Mouse (Mus musculus): ENCODE measurements at regions not wholly inside any gene's neighbourhood (a gene's known extent, or its start where the extent isn't known, plus 50 kb on each side); places are given as distances from the start of the nearest gene placed in this dataset.

- DNase-seq (ENCODE audit: low spot score in 2 of 2): no peak
These were observed 98.0 kb downstream of the Dhx15 start for GRCm38 (mm10) chr5:52092273-52092672.

DNA sequence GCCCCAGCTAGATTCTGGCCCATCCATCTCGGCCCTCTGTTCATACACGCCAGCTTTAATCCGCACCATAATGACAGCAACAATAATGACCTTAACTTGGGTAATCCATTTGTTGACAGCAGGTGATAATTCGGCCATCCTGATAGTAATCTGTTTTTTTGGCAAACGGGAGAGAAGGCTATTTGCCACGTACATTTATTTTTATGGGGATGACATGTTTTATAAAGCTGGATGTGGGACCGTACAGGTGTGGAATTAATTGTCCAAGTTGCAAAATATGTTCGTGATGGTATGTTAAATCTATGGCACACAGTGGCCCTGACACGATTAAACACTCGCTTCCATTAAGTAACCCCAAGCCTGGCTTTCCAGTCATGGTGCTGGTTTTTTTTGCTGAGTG lies 102.2 kb downstream of the Dhx15 start:
- no peak for DNase-seq (ENCODE audit: low spot score in 2 of 2)

DNA sequence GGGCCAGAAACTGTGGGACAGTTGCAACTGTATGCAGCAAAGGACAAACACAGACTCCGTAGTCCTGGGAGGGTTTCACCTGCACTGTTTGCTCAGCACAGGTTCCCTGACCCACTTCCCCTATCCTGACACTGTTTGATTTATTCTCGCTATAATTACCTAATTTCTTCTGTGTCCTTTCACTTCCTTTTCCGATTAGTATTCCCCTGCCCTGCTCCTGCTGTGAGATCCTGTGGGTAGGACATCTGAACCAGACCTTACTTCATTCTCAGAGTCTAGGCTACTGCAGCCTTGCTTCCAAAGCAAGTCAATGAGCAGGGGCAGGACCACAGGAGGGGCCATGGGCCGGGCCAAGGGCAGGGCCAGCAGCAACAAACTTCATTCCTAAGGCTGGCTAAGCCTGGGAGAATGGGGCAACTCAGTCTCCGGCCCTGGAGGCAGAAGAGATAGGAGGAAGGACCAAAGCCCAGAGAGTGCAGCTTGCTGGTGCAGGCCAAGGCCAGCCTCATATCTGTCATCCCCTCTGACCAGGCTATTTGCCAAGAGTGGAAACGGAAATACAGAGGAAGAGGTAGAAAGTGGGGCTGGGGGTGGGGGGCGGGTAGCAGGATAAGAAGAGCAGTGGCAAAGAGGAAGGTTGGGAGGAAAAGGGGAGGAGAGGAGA lies 103.4 kb downstream of the Dhx15 start:
- no peak for DNase-seq (ENCODE audit: low spot score in 2 of 2)

GRCm38 (mm10) chr5:52080268-52080667 lies 110.0 kb downstream of the Dhx15 start:
- peak; percentile 7 to 41 for DNase-seq (ENCODE audit: low spot score in 2 of 2)

DNA sequence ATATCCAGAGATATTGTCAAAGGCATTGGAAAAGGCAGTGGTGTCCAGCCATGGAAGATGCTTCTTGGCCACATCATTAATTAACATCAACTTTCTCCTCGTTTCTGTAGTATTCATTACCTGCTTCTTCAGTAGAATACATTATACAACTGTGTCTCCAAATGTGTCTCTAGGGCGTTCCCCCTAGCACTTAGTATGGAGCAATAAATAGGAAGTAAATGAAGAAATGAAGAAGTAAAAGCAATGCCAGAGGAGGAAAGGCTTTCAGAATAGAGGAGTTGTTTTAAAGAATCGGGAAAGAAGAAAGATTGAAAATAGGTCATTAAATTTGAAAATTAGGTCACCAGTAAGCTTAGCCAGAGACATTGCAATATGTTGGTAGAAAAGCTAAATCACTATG lies 112.6 kb downstream of the Dhx15 start:
- no peak for DNase-seq (ENCODE audit: low spot score in 2 of 2)

- no peak for DNase-seq (ENCODE audit: low spot score in 2 of 2)
These were observed 115.2 kb downstream of the Dhx15 start for GRCm38 (mm10) chr5:52075096-52075495.

DNA sequence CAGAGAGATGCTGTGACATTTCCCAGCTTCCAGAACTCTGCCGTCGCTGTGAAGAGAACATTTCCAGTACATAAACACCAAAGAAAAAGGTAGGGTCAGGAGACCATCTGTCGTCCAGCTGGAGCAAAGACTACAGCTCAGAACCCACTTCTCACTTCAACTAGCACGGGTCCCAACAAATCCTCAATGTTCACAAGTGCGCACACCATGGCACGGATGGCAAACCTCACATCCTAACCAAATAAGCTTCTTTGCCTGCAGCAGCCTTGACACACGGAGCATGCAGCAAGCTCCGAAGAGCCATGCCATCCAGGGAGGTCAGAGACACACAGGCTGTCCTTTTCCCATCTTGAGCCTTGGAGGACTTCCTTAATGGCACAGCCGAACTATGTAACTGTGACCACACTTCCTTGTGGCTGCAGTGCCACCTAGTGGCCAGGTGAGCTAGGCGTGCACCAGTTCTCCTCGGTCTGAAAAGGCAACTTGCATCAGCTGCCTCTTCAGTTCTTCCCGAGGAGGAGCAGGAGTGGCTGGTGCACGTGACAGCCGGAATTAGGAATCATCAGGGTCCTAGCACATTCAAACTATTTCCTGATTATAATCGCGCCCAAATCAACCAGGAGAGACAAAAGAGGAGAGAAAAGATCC lies 125.4 kb downstream of the Dhx15 start:
- DNase-seq (ENCODE audit: low spot score in 2 of 2): peak; percentile 56 to 82

DNA sequence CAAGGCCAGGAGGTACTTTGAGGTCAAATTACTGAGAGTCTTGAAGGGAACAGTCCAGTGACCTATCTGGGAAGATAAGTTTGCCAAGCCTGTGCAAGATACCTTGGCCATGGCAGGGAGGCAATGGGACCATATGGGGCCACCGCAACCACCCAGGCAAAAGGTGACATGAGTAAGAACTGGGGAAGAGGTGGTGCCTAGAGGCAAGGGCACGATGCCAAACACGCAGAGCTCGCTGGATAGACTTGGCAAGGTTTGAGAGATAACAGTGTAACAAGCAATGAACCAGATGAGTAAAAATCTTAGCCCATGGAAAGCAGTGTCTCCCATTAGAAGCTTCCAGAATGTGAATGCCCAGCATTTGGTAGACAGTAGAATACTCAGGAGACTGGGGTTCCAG lies 128.1 kb downstream of the Dhx15 start:
- no peak for DNase-seq (ENCODE audit: low spot score in 2 of 2)

GRCm38 (mm10) chr5:52061226-52061625 lies 129.1 kb downstream of the Dhx15 start:
- no peak for DNase-seq (ENCODE audit: low spot score in 2 of 2)

DNA sequence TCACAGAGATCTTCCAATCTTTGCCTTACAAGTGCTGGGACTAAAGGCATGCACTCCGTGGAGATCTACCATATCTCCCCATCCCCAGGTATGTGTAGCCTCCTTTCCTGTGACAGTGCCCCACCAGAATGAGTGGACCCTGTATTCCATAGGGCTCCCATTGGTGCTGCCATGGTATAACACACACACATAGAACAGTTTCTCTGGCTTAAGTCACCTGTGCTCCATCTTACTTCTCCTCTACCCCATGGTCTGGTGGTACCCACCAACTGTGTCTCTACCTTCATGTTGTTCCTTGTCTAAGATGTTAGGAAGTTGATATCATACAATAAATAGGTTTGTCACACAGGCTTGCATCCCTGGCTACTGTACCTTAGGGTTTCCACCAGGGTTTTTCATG lies 133.1 kb downstream of the Dhx15 start:
- no peak for DNase-seq (ENCODE audit: low spot score in 2 of 2)

DNA sequence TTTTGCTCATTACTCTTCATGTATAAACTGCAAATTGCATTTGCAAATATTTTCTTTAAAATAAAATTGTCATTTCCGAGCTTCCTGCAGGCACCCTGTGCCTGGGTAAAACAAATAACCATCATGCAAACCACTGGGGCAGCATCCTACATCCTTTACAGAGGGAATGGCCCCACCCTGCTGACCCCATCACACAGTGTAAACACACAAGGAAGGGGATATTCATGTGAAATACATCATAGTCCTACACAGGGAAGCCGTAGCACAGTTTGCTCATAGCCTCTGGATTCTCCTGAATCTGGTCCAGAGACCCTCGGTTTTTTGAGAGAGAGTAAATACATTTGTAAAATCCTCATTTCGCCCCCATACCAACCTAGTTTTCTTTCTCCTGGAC lies 138.2 kb downstream of the Dhx15 start:
- no peak for DNase-seq (ENCODE audit: low spot score in 2 of 2)

DNA sequence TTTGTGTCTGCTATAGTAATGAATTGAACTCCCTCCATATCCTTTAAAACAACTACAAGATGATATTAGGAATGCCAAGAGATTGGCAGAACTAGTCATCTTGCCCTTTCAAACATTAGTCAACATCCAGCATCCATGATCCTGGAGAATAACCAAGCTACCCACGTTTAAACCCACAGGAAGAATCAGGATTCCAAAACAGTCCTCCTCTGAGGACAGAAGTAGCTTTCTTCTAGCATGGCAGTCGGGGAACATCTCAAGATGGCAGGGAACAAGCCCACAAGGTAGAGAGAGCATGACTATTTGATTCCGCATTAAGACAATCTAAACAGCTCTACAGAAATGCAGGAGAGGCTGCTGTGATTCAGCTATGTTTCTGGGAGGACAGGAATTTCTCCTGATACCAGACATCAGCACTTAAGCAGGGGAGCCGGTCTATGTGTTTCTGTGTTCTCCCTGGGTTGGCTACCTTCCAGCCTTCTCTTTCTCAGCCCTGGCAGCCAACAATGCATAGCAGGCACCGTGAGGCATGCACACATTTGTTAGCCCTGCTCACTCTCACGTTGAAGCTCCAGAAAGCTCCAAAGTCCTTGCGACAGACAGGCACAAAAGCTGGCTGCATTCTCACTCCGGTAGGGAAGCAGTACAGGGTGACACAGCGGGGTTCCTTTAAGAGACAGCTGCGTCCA lies 138.8 kb downstream of the Dhx15 start:
- DNase-seq (ENCODE audit: low spot score in 2 of 2): peak; percentile 51 to 63

DNA sequence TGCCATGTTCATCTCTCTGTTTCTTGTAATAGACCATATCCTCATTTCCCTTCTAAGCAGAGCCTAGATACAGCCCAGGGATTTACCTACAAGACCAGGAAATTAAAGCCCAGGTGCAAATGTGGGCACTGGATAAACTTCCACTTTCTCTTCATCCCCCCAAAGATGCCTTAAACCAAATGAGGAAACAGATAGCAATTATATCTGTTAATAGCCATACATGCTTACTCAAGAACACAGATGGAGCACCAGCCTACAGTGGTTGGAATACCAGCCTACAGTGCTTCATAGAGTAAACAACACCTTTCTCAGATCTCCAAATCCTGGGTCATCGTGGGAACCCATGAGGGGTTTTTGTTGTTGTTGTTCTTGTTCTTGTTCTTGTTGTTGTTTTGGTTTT lies 141.5 kb downstream of the Dhx15 start:
- no peak for DNase-seq (ENCODE audit: low spot score in 2 of 2)

DNA sequence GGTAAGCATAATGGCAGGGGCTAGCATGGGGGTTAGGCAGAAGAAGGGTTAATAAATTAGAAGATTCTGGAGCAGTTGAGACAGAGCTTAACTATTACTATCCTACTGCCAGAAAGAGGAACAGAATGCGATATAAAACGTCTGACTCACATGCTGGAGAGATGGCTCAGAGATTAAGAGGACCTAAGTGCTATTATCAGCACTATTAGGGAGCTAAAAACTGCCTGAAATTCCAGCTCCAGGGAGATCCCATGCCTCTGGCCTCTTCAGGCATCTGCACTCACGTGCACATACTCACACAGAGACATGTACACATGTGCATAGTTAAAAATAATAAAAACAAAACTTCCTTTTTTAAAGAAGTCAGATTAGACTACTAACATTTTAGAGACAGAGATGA lies 143.6 kb downstream of the Dhx15 start:
- DNase-seq (ENCODE audit: low spot score in 2 of 2): no peak

DNA sequence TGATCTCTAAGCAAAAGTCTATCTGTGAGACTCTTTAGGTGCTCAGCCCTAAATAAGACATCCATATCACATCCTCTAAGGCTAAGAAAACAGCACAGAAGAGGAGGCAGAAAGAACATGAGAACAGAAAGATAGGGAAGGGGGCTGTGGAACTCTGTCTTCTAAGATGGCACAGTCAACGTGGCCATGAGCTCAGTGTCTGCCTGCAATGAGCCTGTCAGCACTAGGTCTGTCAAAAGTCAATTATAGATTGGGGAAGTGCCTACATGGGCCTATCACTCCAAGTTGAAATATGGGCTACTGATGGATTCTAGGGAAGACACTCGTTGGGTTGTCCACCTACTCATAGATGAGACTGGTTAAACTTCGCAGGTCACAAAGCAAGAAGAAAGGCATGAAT lies 146.2 kb downstream of the Dhx15 start:
- no peak for DNase-seq (ENCODE audit: low spot score in 2 of 2)

- no peak for DNase-seq (ENCODE audit: low spot score in 2 of 2)
These were observed 148.9 kb downstream of the Dhx15 start for GRCm38 (mm10) chr5:52041447-52041846.

- peak in 1 of 2 experiments; percentile 52 for DNase-seq (ENCODE audit: low spot score in 2 of 2)
These were observed 149.6 kb downstream of the Dhx15 start for GRCm38 (mm10) chr5:52040427-52041312.

- no peak for DNase-seq (ENCODE audit: low spot score in 2 of 2)
These were observed 155.0 kb downstream of the Dhx15 start for GRCm38 (mm10) chr5:52035339-52035738.

GRCm38 (mm10) chr5:52027478-52027877 lies 162.8 kb downstream of the Dhx15 start:
- DNase-seq (ENCODE audit: low spot score in 2 of 2): no peak

- no peak for DNase-seq (ENCODE audit: low spot score in 2 of 2)
These were observed 164.2 kb downstream of the Dhx15 start for GRCm38 (mm10) chr5:52026148-52026547.

- peak; percentile 63 to 91 for DNase-seq (ENCODE audit: low spot score in 2 of 2)
These were observed 167.1 kb downstream of the Dhx15 start for GRCm38 (mm10) chr5:52023212-52023611.

DNA sequence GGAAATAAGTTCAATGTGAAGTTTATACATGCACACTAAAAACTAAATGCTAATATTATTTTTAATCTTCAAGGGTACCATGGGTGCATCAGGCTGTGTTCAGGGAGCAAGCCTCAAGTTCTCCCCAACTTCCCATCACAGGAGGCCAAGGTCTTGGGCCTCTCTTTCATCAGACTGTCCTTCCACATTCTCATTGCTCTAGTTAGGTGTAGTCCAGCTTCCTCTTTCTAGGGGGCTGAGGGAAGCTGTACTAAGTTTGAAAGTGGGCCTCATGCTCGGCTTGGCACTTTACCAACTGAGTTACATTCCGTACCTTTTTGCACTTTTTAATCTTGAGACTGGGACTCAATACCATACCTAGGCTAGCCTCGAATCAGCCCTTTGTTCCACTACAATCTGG lies 173.3 kb downstream of the Dhx15 start:
- no peak for DNase-seq (ENCODE audit: low spot score in 2 of 2)
